Mouse (Mus musculus): Measurements from ENCODE around the gene Olfr1215.
"Not testable (repeated sequence)": the region's sequence is repeated elsewhere in the genome, so short reads cannot be mapped to it uniquely, and the experiment has no call there.

Gene Olfr1215

DNA sequence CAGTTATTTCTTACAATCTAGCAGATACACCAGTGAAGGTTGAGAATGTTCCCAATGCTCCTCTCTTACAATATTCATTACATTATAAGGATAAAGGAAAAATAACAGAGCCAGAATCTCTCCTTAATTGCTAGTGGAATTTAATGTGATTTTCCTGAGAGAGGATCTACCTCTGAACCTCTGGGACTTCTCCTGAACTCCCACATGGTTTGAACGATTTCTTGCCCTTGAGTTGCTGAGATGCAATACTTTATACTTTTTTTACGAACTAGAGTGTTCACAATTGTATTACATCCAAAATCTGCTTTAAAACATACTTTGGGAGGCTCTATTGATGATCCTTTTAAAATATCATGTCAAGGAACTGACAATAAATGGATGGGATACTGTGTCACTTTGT, at the start of gene Olfr1215:
Olfr1215 (minus strand) TSS at position 101 of the 400 bp plus-strand sequence.
- DNase-seq (ENCODE audit: low spot score in 2 of 2), result no peak

DNA sequence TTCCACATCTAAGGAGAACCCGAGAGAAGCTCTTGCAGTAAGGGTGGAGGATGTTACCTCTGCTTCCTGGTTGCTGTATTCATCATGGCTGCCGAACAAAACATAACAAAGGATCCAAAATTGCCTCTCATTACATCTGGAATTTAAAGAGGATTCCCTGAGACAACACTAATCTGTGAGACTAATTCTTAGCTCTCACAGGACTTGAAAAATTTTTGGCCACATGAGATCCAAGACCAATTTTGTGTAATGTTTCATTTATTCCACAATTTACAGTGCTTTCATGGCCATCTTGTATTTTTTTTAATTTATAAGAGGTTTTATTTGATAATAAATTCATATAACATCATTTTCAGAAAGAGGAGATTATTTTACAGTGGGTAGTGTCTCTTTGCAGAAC, 25.2 kb upstream of the Olfr1215 start, which contains the start of gene Olfr1217:
Olfr1217 (minus strand) TSS at position 101 of the 400 bp plus-strand sequence.
- no peak for DNase-seq (ENCODE audit: low spot score in 2 of 2)

DNA sequence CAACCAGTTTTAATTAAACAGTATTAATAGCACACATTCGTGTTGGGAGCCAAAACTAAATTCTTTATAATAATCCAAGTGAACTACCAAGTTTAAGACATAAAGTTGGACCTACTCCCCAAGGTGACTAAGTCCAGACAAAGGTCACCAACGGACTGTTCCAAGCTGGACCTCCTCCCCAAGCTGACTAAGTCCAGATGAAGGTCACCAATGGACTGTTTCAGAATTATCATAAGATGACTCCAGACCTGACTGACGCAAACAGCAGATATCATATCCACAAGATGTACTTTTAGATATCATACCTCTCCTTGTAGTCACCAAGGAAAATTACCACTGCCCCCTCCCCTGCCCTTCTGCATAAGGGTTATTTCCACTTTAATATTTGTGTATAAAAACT, 14.7 kb upstream of the Olfr1215 start:
- not testable (repeated sequence) for DNase-seq (ENCODE audit: low spot score in 2 of 2)

DNA sequence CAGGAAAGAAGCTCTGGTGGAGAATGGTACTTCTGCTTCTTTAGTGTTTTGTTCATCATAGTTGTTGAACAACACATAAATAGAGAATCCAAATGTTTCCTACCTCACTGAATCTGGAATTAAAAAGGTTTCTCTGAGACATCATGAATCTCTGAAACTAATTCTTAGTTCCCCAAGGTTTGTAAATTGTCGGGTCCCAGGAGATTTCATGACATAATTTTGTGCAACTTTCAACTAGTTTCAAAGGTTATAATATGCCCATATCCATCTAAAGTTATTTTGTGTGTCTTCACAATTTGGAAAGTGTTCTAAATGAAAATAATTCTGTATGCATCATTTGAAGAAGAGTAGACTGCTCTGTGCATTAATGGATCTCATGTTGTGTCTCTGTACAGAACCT, 11.5 kb upstream of the Olfr1215 start, which contains the start of gene Olfr1216:
Olfr1216 (minus strand) TSS at position 101 of the 400 bp plus-strand sequence.
- no peak for DNase-seq (ENCODE audit: low spot score in 2 of 2)

DNA sequence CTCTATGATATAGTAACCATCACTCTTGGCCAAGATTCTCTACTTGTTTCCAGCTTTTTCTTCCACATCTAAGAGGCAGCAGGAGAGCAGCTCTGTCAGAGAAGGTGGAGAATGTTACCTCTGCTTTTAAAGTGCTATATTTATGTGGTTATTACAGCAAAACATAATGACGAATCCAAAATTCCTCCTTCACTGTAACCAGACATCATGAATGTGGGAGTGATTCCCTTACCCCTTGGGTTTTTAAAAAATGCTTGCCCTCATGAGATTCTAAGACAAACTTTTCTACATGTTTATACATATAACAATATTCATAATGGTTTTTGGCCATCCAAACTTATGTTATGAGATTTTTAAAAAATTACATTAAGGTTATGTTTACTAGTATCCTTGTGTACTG, 14.2 kb downstream of the Olfr1215 start, which contains the start of gene Olfr1214:
Olfr1214 (minus strand) TSS at position 101 of the 400 bp plus-strand sequence.
- DNase-seq (ENCODE audit: low spot score in 2 of 2), result no peak

DNA sequence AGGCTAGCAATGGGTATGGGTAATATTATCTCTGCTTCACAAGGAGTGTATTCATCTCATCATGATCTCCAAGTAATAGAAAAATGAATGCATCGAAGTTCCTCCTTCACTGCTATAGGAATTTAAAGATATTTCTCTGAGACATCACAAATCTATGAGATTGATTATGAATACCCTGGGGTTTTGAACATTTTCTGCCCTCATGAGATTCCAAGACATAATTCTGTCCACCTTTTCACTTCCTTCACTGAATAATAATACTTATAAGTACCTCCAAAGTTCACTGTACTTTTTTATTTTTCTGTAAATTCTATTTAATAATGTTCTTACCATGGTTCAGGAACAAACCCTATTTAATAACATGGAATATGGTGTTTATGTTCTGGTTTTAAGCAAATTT, 26.6 kb downstream of the Olfr1215 start, which contains the start of gene Gm13762:
Gm13762 (minus strand) TSS at position 101 of the 400 bp plus-strand sequence.
- no peak for DNase-seq (ENCODE audit: low spot score in 2 of 2)

DNA sequence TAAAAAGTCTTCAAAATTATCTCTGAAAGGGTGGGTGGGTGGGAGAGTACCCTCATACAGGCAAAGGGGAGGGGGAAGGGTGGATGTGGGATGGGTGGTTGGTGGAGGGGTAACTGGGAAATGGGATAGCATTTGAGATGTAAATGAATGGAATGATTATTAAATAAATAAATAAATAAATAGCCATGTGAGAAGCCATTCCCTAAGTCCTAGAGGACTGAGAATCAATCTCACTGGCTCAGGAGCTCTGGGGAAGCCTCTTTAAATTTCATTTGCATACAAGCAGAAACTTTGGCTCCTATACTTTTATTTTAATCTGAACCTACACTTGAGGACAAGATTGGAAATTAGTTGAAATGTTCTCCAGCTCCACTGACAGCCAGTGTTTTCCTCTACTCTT, 53.1 kb downstream of the Olfr1215 start, which contains the start of gene Olfr1212:
Olfr1212 (plus strand) TSS at position 301 of the 400 bp plus-strand sequence.
- no peak for DNase-seq (ENCODE audit: low spot score in 2 of 2)
